8 mouse cellular contexts compared by ENCODE assay signal in the genomic region with DNA sequence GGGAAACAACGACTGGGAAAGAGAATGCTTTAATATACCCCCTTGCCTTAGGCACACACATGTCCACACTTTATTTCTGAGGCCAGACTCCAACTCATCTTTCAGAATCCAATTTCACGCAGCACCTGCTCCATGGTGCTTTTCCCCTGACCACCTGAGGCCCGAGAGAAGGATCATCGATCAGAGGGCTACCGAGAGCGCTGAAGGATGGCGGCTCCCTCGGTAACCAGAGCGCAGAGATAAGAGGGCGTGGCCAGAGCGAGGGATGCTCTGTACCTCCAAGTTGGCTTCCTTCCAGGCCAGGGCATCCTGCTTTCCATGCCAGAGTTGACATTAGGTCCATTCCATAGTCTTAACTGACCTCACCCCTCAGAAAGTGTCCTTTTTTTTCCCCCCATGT. TPM values are rescaled to one million over a fixed set of nuclear protein-coding genes. Genes with fewer than 3 reads are reported as not detected.
DNase-seq lines count a peak whose midpoint lies in the region; ATAC-seq and TF ChIP-seq lines count a peak whose summit lies in the region.

No protein-coding gene starts in this region.

- 1% methylated on average over 11 of the region's 11 CpGs for WGBS in embryonic facial prominence, embryonic 13.5 days
- 3% methylated on average over 11 of the region's 11 CpGs for WGBS in intestine, embryonic 16.5 days
- WGBS in neural tube, embryonic 13.5 days = 1% methylated on average over 11 of the region's 11 CpGs

- H3K4me3 ChIP-seq in left cerebral cortex, adult 2 months = peak overlapping the region; percentile 65
- H3K4me3 ChIP-seq in embryonic facial prominence, embryonic 13.5 days = peak overlapping the region; percentile 72
- H3K4me3 ChIP-seq in intestine, embryonic 16.5 days (ENCODE audit: low read length) = peak overlapping the region; percentile 73
- peak overlapping the region; percentile 82 for H3K4me3 ChIP-seq in neural tube, embryonic 13.5 days

- ATAC-seq in embryonic facial prominence, embryonic 13.5 days (ENCODE audit: insufficient number of reproducible peaks, insufficient read depth, low FRiP score, low TSS enrichment, low read depth) = no peak
- ATAC-seq in intestine, embryonic 16.5 days = no peak
- ATAC-seq in neural tube, embryonic 13.5 days (ENCODE audit: low read depth) = no peak

- peak overlapping the region; percentile 83 for H3K9ac ChIP-seq in embryonic facial prominence, embryonic 13.5 days
- H3K9ac ChIP-seq in intestine, embryonic 16.5 days (ENCODE audit: low read depth, low read length) = peak overlapping the region; percentile 90
- H3K9ac ChIP-seq in neural tube, embryonic 13.5 days = peak overlapping the region; percentile 92

- intact Hi-C loops in left cerebral cortex, adult 2 months (cut with DNase I) = loop anchor here (2.0 to 5.0 kb wide), 2 partner anchors 48 to 58 kb away; no protein-coding TSS in a partner anchor
- intact Hi-C loops in left cerebral cortex, postnatal 25 days (cut with DNase I) = loop anchor here (2.0 to 5.0 kb wide), 2 partner anchors 48 to 58 kb away; no protein-coding TSS in a partner anchor

- H3K9me3 ChIP-seq in embryonic facial prominence, embryonic 13.5 days = no peaks in the 10 kb centered on the region
- no peaks in the 10 kb centered on the region for H3K9me3 ChIP-seq in intestine, embryonic 16.5 days (ENCODE audit: control insufficient read depth, low read length)
- H3K9me3 ChIP-seq in neural tube, embryonic 13.5 days = no peaks in the 10 kb centered on the region

- TF ChIP-seq CTCF in left cerebral cortex, adult 2 months (IDR thresholded peaks at IDR 0.05) = no peak

- peak overlapping the region; percentile 98 for H3K4me2 ChIP-seq in embryonic facial prominence, embryonic 13.5 days
- peak overlapping the region; percentile 94 for H3K4me2 ChIP-seq in intestine, embryonic 16.5 days (ENCODE audit: low read depth, low read length)
- H3K4me2 ChIP-seq in neural tube, embryonic 13.5 days = peak overlapping the region; percentile 77

- peaks cover 36% of the 10 kb centered on the region for H3K4me1 ChIP-seq in embryonic facial prominence, embryonic 13.5 days
- H3K4me1 ChIP-seq in intestine, embryonic 16.5 days (ENCODE audit: control insufficient read depth, insufficient read depth, low read length) = peaks cover 14% of the 10 kb centered on the region
- peaks cover 48% of the 10 kb centered on the region for H3K4me1 ChIP-seq in neural tube, embryonic 13.5 days (replicated peaks)

- H3K27me3 ChIP-seq in embryonic facial prominence, embryonic 13.5 days = peaks cover 29% of the 10 kb centered on the region
- H3K27me3 ChIP-seq in intestine, embryonic 16.5 days (replicated peaks; ENCODE audit: control insufficient read depth, insufficient read depth, low read length) = no peaks in the 10 kb centered on the region
- H3K27me3 ChIP-seq in neural tube, embryonic 13.5 days = no peaks in the 10 kb centered on the region

- no peak overlapping the region for H3K27ac ChIP-seq in left cerebral cortex, adult 2 months
- no peak overlapping the region for H3K27ac ChIP-seq in embryonic facial prominence, embryonic 13.5 days
- no peak overlapping the region for H3K27ac ChIP-seq in intestine, embryonic 16.5 days (ENCODE audit: low read length)
- H3K27ac ChIP-seq in neural tube, embryonic 13.5 days (replicated peaks) = peak overlapping the region; percentile 99

- no peak for DNase-seq in left cerebral cortex, adult 2 months (ENCODE audit: extremely low spot score in 1 of 2, low spot score in 2 of 2)
- no peak for DNase-seq in left cerebral cortex, postnatal 25 days (ENCODE audit: low spot score in 2 of 2)
- no peak for DNase-seq in thymus, postnatal 4 days
- no peak for DNase-seq in layer of hippocampus, postnatal 36 days
- DNase-seq in retina, postnatal 1 day = no peak

- H3K36me3 ChIP-seq in embryonic facial prominence, embryonic 13.5 days = no peaks in the 10 kb centered on the region
- no peaks in the 10 kb centered on the region for H3K36me3 ChIP-seq in intestine, embryonic 16.5 days (ENCODE audit: control insufficient read depth, insufficient read depth, low read length)
- H3K36me3 ChIP-seq in neural tube, embryonic 13.5 days = no peaks in the 10 kb centered on the region

RNA-seq across cellular contexts. Expression of gene Spsb4, which starts 0.6 kb away (rescaled TPM):
- 1 to 10 TPM; 5.2 to 5.6 TPM for total RNA-seq in left cerebral cortex, adult 2 months (2021)
- 1 to 10 TPM; 6.4 to 7.2 TPM for total RNA-seq in left cerebral cortex, postnatal 25 days (2021)
- polyA plus RNA-seq in embryonic facial prominence, embryonic 13.5 days (2015; fragmentation: Nextera tagmentation; extraction: Ambion mirVana) = 10.9 and 12.7 TPM in 2 replicates
- polyA plus RNA-seq in intestine, embryonic 16.5 days (2015; fragmentation: Nextera tagmentation; extraction: Ambion mirVana) = 28.7 and 34.0 TPM in 2 replicates
- 59.6 and 62.4 TPM in 2 replicates for polyA plus RNA-seq in neural tube, embryonic 13.5 days (2015; fragmentation: Nextera tagmentation; extraction: Ambion mirVana)
- 1 to 10 TPM; 4.7 to 5.9 TPM for total RNA-seq in layer of hippocampus, postnatal 36 days (2021)
